Mouse (Mus musculus): ENCODE results near the gene Mnd1. TPM values are rescaled to one million over a fixed set of nuclear protein-coding genes. Genes with fewer than 3 reads are reported as not detected.

The Mnd1 gene
- polyA plus RNA-seq, 1 experiment from 2014 or later, result 10.9 TPM

DNA sequence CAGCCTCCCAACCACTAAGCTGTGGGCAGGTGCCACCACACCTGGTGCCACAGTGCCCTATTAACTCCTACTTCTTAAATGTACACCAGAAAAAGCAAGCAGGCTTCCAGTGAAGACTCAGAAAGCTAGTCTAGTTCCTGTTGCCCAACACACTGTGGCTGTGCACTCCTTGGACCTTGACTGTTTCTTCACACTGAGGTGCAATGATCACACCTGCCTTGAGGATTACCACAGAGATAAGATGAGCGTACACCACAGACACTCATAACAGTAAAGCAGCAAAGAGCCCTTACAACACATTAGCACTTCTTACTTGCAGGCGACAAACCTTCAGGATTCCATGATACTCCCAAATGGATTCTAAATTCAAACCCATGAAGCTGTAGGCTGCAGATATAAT lies 62.7 kb downstream of the Mnd1 start:
- Histone ChIP-seq H3K4me2 (replicated peaks; ENCODE audit: low read depth, low read length) (no peak overlapping the region), H3K36me3 (ENCODE audit: control insufficient read depth, insufficient read depth, low read length) (no peaks in the 10 kb centered on the region), H3K27me3 (ENCODE audit: control insufficient read depth, insufficient read depth, low read length) (no peaks in the 10 kb centered on the region), H3K9me3 (ENCODE audit: control insufficient read depth, low read length) (no peaks in the 10 kb centered on the region), H3K4me1 (replicated peaks; ENCODE audit: control insufficient read depth, insufficient read depth, low read length) (no peaks in the 10 kb centered on the region), H3K4me3 (ENCODE audit: low read depth, low read length) (no peak overlapping the region), H3K9ac (ENCODE audit: low read depth, low read length) (no peak overlapping the region), H3K27ac (ENCODE audit: low read depth, low read length) (no peak overlapping the region)
- ATAC-seq (ENCODE audit: low FRiP score) (no peak), DNase-seq (ENCODE audit: low spot score) (no peak)
- 97% methylated on average over 2 of the region's 2 CpGs for WGBS

DNA sequence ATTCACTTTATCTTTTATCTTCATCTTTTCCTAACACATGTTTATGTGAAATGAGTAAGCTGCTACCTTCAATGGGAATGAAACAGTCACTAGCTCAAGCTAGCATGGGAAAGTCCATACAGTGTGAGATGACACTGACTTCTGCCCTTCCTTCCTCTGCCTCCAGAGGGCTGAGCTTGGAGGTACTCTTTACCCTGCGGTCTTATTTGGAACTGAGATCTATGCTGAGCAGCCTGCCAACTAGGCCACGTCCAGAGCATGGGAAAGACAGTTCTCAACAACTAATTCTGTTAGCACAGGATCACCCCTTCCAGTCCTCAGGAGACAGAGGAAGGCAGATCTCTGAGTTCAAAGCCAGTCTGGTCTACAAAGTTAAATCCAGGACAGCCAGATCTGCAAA lies 64.6 kb downstream of the Mnd1 start:
- no peaks in the 10 kb centered on the region for H3K27me3 ChIP-seq (ENCODE audit: control insufficient read depth, insufficient read depth, low read length)
- no peaks in the 10 kb centered on the region for H3K9me3 ChIP-seq (ENCODE audit: control insufficient read depth, low read length)
- WGBS, result 37% methylated on average over 2 of the region's 2 CpGs
- ATAC-seq (ENCODE audit: low FRiP score), result no peak
- no peaks in the 10 kb centered on the region for H3K36me3 ChIP-seq (ENCODE audit: control insufficient read depth, insufficient read depth, low read length)
- H3K27ac ChIP-seq (ENCODE audit: low read depth, low read length), result no peak overlapping the region
- H3K4me3 ChIP-seq (ENCODE audit: low read depth, low read length), result no peak overlapping the region
- H3K4me1 ChIP-seq (replicated peaks; ENCODE audit: control insufficient read depth, insufficient read depth, low read length), result no peaks in the 10 kb centered on the region
- DNase-seq (ENCODE audit: low spot score), result peak; percentile 13
- H3K4me2 ChIP-seq (replicated peaks; ENCODE audit: low read depth, low read length), result no peak overlapping the region
- H3K9ac ChIP-seq (ENCODE audit: low read depth, low read length), result no peak overlapping the region

DNA sequence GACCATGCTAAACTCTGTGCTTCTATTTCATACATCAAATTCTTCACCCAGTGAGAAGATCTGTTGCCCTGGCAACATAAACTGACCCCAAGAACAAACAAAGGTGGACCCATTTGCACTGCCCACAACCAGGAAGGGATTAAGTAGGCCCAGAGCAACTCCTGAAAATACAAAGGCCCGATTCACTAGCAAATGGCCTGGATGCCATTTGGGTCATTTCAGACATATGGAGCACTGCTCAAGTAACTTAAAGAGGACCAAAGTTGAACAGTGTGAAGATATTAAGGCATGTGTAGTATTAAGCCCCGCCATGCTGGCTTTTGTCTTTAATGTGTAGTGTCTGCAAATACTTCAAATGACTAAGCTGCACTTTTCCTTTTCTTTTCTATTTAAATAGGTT lies 68.7 kb downstream of the Mnd1 start:
- Histone ChIP-seq H3K27me3 (ENCODE audit: control insufficient read depth, insufficient read depth, low read length) (no peaks in the 10 kb centered on the region), H3K4me2 (replicated peaks; ENCODE audit: low read depth, low read length) (no peak overlapping the region), H3K9me3 (ENCODE audit: control insufficient read depth, low read length) (no peaks in the 10 kb centered on the region; the same call in 1 of the 2 replicates), H3K4me3 (ENCODE audit: low read depth, low read length) (no peak overlapping the region), H3K9ac (ENCODE audit: low read depth, low read length) (no peak overlapping the region), H3K4me1 (replicated peaks; ENCODE audit: control insufficient read depth, insufficient read depth, low read length) (no peaks in the 10 kb centered on the region), H3K27ac (ENCODE audit: low read depth, low read length) (no peak overlapping the region), H3K36me3 (ENCODE audit: control insufficient read depth, insufficient read depth, low read length) (no peaks in the 10 kb centered on the region)
- WGBS, result 70% methylated on average over 2 of the region's 2 CpGs
- ATAC-seq (ENCODE audit: low FRiP score) (no peak), DNase-seq (ENCODE audit: low spot score) (peak; percentile 4)

DNA sequence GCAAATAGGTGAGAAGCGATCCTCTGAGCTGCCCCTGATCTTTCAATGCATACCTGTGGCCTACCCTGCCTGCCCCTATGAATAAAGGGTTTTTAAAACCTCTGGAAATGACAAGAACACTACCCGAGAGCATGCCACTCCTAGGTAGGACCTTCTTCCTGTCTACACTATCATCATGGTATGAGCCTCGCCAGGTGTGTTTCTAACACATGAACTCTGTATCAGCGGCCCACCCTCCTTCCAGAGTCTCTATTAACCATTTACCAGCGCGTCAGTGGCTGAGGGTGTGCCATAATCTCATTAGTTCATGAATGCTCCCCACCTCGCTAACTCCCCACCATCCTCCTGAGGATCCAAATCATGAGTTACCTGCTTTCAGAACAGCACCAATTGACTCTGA lies 69.2 kb downstream of the Mnd1 start:
- no peak for ATAC-seq (ENCODE audit: low FRiP score)
- H3K27me3 ChIP-seq (ENCODE audit: control insufficient read depth, insufficient read depth, low read length), result no peaks in the 10 kb centered on the region

DNA sequence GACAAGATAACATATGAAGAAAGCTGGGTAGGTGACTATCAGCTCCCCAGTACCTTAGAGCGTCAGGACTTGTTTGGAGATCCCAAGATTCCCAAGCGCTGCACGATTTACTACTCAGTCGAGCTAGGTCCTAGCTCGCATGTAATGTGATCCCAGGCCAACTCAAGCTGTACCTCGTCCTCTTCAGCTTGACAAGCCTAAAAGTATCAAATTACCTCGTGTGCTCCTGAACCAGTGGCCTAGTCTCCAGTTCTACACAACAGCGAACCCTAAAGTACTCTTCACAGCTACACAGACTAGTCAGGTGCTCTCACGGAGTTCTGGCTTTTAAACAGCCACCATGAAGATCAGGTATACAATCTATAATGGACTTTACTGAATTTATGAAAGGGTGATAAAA lies 70.2 kb downstream of the Mnd1 start:
- DNase-seq (ENCODE audit: low spot score), result no peak

More for the DNA sequence above, 69.2 kb downstream of the Mnd1 start:
- no peak overlapping the region for H3K27ac ChIP-seq (ENCODE audit: low read depth, low read length)
- H3K4me2 ChIP-seq (replicated peaks; ENCODE audit: low read depth, low read length), result no peak overlapping the region
- H3K4me1 ChIP-seq (replicated peaks; ENCODE audit: control insufficient read depth, insufficient read depth, low read length), result no peaks in the 10 kb centered on the region
- no peaks in the 10 kb centered on the region for H3K36me3 ChIP-seq (ENCODE audit: control insufficient read depth, insufficient read depth, low read length)
- no peaks in the 10 kb centered on the region; the same call in 1 of the 2 replicates for H3K9me3 ChIP-seq (ENCODE audit: control insufficient read depth, low read length)
- no peak overlapping the region for H3K9ac ChIP-seq (ENCODE audit: low read depth, low read length)
- no peak overlapping the region for H3K4me3 ChIP-seq (ENCODE audit: low read depth, low read length)
- 87% methylated on average over 7 of the region's 7 CpGs for WGBS
- DNase-seq (ENCODE audit: low spot score), result no peak

DNA sequence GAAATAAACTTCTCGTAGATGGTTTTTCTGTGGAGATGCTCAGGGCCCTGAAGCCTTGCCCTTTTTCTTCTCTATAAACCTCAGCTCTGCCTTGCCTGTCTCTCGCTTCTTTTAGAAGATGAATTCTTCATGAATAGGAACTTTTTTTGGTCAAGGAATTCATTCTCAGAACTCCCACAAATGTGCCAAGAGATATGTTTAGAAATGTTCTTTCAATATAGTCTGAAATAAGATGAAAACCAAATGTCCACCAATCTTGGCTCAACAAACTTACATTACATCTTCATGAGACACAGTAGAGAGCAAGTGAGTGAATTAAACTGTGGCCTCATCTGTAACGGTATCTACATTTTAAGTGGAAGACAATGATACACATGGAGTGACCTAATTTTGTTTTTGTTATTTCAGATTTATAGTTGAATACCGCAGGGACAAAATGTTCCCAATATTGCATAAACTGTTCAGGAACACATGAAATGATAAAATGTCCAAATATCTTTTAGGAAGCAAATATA lies 74.3 kb downstream of the Mnd1 start:
- WGBS, result 88% methylated on average over 4 of the region's 4 CpGs

More for the DNA sequence above, 70.2 kb downstream of the Mnd1 start:
- Histone ChIP-seq H3K9me3 (ENCODE audit: control insufficient read depth, low read length) (no peaks in the 10 kb centered on the region; the same call in 1 of the 2 replicates), H3K4me3 (ENCODE audit: low read depth, low read length) (no peak overlapping the region), H3K9ac (ENCODE audit: low read depth, low read length) (no peak overlapping the region), H3K27ac (ENCODE audit: low read depth, low read length) (no peak overlapping the region), H3K4me1 (replicated peaks; ENCODE audit: control insufficient read depth, insufficient read depth, low read length) (no peaks in the 10 kb centered on the region), H3K27me3 (ENCODE audit: control insufficient read depth, insufficient read depth, low read length) (no peaks in the 10 kb centered on the region), H3K4me2 (replicated peaks; ENCODE audit: low read depth, low read length) (no peak overlapping the region), H3K36me3 (ENCODE audit: control insufficient read depth, insufficient read depth, low read length) (no peaks in the 10 kb centered on the region)
- no peak for ATAC-seq (ENCODE audit: low FRiP score)
- WGBS, result 52% methylated on average over 9 of the region's 9 CpGs

DNA sequence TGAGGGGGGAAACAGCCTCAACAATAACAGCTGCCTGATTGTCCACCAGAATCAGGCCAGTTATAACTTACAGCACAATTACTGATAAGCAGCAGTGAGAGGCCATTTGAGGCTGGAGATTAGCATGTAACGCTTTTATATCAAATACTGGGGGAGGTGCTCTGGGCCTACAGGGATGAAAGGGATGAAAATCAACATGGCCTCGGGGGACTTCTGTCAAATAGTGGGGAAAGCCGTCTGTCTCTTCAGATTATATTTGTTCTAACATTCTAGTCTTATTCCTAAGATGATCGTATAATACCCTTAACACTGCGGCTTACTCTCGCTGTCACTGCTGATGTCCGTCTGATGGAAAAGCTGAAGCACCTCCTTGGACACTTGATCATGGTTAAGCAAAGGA lies 75.5 kb downstream of the Mnd1 start:
- WGBS, result 80% methylated on average over 7 of the region's 7 CpGs
- H3K9me3 ChIP-seq (ENCODE audit: control insufficient read depth, low read length), result no peaks in the 10 kb centered on the region; the same call in 1 of the 2 replicates
- ATAC-seq (ENCODE audit: low FRiP score) (no peak), DNase-seq (ENCODE audit: low spot score) (peak; percentile 19)
- H3K9ac ChIP-seq (ENCODE audit: low read depth, low read length), result no peak overlapping the region
- H3K27ac ChIP-seq (ENCODE audit: low read depth, low read length), result no peak overlapping the region
- no peaks in the 10 kb centered on the region for H3K27me3 ChIP-seq (ENCODE audit: control insufficient read depth, insufficient read depth, low read length)
- no peaks in the 10 kb centered on the region for H3K4me1 ChIP-seq (replicated peaks; ENCODE audit: control insufficient read depth, insufficient read depth, low read length)
- no peak overlapping the region for H3K4me2 ChIP-seq (replicated peaks; ENCODE audit: low read depth, low read length)
- no peaks in the 10 kb centered on the region for H3K36me3 ChIP-seq (ENCODE audit: control insufficient read depth, insufficient read depth, low read length)
- no peak overlapping the region for H3K4me3 ChIP-seq (ENCODE audit: low read depth, low read length)

More for the DNA sequence above, 74.3 kb downstream of the Mnd1 start:
- H3K4me3 ChIP-seq (ENCODE audit: low read depth, low read length), result no peak overlapping the region
- H3K27ac ChIP-seq (ENCODE audit: low read depth, low read length), result no peak overlapping the region
- H3K27me3 ChIP-seq (ENCODE audit: control insufficient read depth, insufficient read depth, low read length), result no peaks in the 10 kb centered on the region
- DNase-seq (ENCODE audit: low spot score) (no peak), ATAC-seq (ENCODE audit: low FRiP score) (no peak)
- no peak overlapping the region for H3K4me2 ChIP-seq (replicated peaks; ENCODE audit: low read depth, low read length)
- no peak overlapping the region for H3K9ac ChIP-seq (ENCODE audit: low read depth, low read length)
- no peaks in the 10 kb centered on the region for H3K36me3 ChIP-seq (ENCODE audit: control insufficient read depth, insufficient read depth, low read length)
- no peaks in the 10 kb centered on the region for H3K4me1 ChIP-seq (replicated peaks; ENCODE audit: control insufficient read depth, insufficient read depth, low read length)
- no peaks in the 10 kb centered on the region; the same call in 1 of the 2 replicates for H3K9me3 ChIP-seq (ENCODE audit: control insufficient read depth, low read length)

DNA sequence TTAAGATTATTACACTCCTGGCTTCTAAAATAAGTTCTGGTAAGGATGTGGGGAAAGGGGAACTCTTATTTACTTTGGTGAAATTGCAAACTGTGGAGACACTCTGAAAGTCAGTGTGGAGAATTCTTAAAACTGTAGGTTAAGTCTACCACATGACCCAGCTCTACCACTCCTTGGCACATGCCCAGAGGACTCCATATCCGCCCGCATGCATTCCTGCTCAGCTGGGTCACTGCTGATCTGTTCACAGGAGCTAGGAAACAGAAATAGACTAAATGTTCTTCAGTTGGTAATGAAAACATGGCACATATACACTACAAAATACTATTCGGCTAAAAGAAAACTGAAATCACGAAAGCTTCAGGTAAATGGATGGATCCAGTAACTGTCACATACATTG lies 78.1 kb downstream of the Mnd1 start:
- WGBS, result 92% methylated on average over 4 of the region's 4 CpGs
- Histone ChIP-seq H3K36me3 (ENCODE audit: control insufficient read depth, insufficient read depth, low read length) (no peaks in the 10 kb centered on the region), H3K9ac (ENCODE audit: low read depth, low read length) (no peak overlapping the region), H3K9me3 (ENCODE audit: control insufficient read depth, low read length) (no peaks in the 10 kb centered on the region; the same call in 1 of the 2 replicates), H3K27me3 (ENCODE audit: control insufficient read depth, insufficient read depth, low read length) (no peaks in the 10 kb centered on the region), H3K27ac (ENCODE audit: low read depth, low read length) (no peak overlapping the region), H3K4me2 (replicated peaks; ENCODE audit: low read depth, low read length) (no peak overlapping the region), H3K4me3 (ENCODE audit: low read depth, low read length) (no peak overlapping the region), H3K4me1 (replicated peaks; ENCODE audit: control insufficient read depth, insufficient read depth, low read length) (no peaks in the 10 kb centered on the region)
- ATAC-seq (ENCODE audit: low FRiP score) (no peak), DNase-seq (ENCODE audit: low spot score) (no peak)

DNA sequence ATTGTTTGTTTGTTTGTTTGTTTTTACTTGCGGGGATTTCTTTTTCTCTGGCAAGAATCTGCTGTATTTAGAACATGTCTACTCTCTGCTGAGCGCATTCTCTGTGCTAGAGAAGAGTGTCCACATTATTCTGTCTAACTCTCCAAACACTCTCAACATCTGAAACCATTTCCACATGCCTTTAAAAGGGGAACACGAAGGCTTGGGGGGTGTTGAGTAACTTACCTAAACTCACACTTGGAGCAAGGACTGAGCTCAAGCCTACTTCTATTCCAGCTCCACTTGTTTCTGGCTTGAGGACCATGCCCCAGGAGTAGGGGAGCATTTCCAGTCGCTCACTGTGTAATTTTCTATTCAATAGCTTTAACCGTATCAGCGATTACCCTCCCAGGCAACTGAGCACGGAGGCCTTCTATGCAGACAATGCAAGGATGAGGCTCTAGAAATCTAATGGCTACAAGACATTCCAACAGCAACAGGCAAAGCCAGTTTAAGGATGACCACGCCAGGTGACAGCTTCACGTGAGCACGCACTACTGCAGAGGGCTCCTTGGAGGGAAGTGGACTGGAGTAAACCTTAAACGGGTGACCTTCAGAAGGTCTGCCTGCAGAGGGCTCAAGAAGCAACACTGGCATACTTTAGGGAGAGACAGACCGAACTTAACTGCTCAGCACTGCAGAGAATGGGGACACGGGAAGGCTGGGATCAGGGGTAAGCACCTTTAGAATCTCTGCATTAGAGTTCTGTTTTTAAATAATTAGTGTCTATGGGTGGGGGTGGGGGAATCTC lies 78.8 kb downstream of the Mnd1 start:
- Histone ChIP-seq H3K4me2 (replicated peaks; ENCODE audit: low read depth, low read length) (no peak overlapping the region), H3K4me1 (replicated peaks; ENCODE audit: control insufficient read depth, insufficient read depth, low read length) (no peaks in the 10 kb centered on the region), H3K4me3 (ENCODE audit: low read depth, low read length) (no peak overlapping the region), H3K27ac (ENCODE audit: low read depth, low read length) (no peak overlapping the region), H3K9ac (ENCODE audit: low read depth, low read length) (no peak overlapping the region), H3K27me3 (ENCODE audit: control insufficient read depth, insufficient read depth, low read length) (no peaks in the 10 kb centered on the region), H3K9me3 (ENCODE audit: control insufficient read depth, low read length) (no peaks in the 10 kb centered on the region), H3K36me3 (ENCODE audit: control insufficient read depth, insufficient read depth, low read length) (no peaks in the 10 kb centered on the region)
- WGBS, result 78% methylated on average over 13 of the region's 13 CpGs
- no peak for ATAC-seq (ENCODE audit: low FRiP score)
- no peak for DNase-seq (ENCODE audit: low spot score)

All from hindbrain, embryonic 11.5 days (tissue).